Mouse (Mus musculus) liver, adult 2 months (tissue): ENCODE data around the gene Tango6. TPM values are rescaled to one million over a fixed set of nuclear protein-coding genes. Genes with fewer than 3 reads are reported as not detected.

Experiments
- DNase-seq: peaks from one replicate; pipeline ENCODE4 v3.0.0-alpha.2; 2011; ENCODE audit warnings: low read depth, low spot score; ENCODE audit errors: extremely low read depth
- H3K27ac ChIP-seq: fragments of 200-500 bp; replicated peaks from 2 replicates; pipeline ENCODE4 v1.5.1; 2012; ENCODE audit warnings: low read depth, mild to moderate bottlenecking, control low read depth, inconsistent platforms, low read length; ENCODE audit not compliant: insufficient read depth
- H3K27me3 ChIP-seq: fragments of 200-500 bp; 2 replicates; pipeline ENCODE4 v1.6.1; 2012; ENCODE audit warnings: mild to moderate bottlenecking, moderate library complexity, low read length, inconsistent platforms; ENCODE audit not compliant: control insufficient read depth, insufficient read depth
- H3K36me3 ChIP-seq: fragments of 200-500 bp; 2 replicates; pipeline ENCODE4 v1.6.1; 2012; ENCODE audit warnings: low read length, inconsistent platforms; ENCODE audit not compliant: control insufficient read depth, insufficient read depth
- H3K4me1 ChIP-seq: fragments of 200-500 bp; 2 replicates; pipeline ENCODE4 v1.6.1; 2011; ENCODE audit warnings: low read length; ENCODE audit not compliant: control insufficient read depth, insufficient read depth
- H3K4me3 ChIP-seq: fragments of 200-500 bp; 2 replicates; pipeline ENCODE4 v1.5.1; 2011; ENCODE audit warnings: low read depth, mild to moderate bottlenecking, control low read depth, low read length, moderate library complexity; ENCODE audit not compliant: insufficient read depth
- H3K79me2 ChIP-seq: fragments of 200-500 bp; 2 replicates; pipeline ENCODE4 v1.6.1; 2012; ENCODE audit warnings: inconsistent platforms, mild to moderate bottlenecking, low read length, moderate library complexity; ENCODE audit not compliant: control insufficient read depth, insufficient read depth
- H3K9ac ChIP-seq: fragments of 200-500 bp; 2 replicates; pipeline ENCODE4 v1.6.1; 2012; ENCODE audit warnings: low read depth, mild to moderate bottlenecking, control low read depth, inconsistent platforms, low read length
- CTCF ChIP-seq: fragments of 200-500 bp; IDR thresholded peaks from 2 replicates; pipeline ENCODE4 v1.5.1; 2011; ENCODE audit warnings: low read depth, low read length, control low read depth
- POLR2A ChIP-seq: fragments of 200-500 bp; IDR thresholded peaks from 2 replicates; pipeline ENCODE4 v1.6.1; 2011; ENCODE audit warnings: low read length, control low read depth; ENCODE audit not compliant: insufficient read depth; ENCODE audit errors: extremely low read depth
- WGBS: fragments of 180-500 bp; shearing (Covaris S2); methylation state at CpG from one replicate; pipeline ENCODE4 v1.1.7; 2018; 5-methylcytosine and 5-hydroxymethylcytosine counted together
- polyA plus RNA-seq: library from polyadenylated mRNA; depleted of rRNA; stranded (reverse); fragments of >200 nt; gene quantifications from 2 replicates; pipeline ENCODE4 v1.2.3, GENCODE M21; 2012
- total RNA-seq: library from RNA; depleted of rRNA; stranded (reverse); fragments of >200 nt; gene quantifications from 2 replicates; pipeline ENCODE4 v1.2.3, GENCODE M21; 2014

The Tango6 gene
- total and polyA plus RNA-seq, 2 experiments = 2.1 to 4.0 TPM

DNA sequence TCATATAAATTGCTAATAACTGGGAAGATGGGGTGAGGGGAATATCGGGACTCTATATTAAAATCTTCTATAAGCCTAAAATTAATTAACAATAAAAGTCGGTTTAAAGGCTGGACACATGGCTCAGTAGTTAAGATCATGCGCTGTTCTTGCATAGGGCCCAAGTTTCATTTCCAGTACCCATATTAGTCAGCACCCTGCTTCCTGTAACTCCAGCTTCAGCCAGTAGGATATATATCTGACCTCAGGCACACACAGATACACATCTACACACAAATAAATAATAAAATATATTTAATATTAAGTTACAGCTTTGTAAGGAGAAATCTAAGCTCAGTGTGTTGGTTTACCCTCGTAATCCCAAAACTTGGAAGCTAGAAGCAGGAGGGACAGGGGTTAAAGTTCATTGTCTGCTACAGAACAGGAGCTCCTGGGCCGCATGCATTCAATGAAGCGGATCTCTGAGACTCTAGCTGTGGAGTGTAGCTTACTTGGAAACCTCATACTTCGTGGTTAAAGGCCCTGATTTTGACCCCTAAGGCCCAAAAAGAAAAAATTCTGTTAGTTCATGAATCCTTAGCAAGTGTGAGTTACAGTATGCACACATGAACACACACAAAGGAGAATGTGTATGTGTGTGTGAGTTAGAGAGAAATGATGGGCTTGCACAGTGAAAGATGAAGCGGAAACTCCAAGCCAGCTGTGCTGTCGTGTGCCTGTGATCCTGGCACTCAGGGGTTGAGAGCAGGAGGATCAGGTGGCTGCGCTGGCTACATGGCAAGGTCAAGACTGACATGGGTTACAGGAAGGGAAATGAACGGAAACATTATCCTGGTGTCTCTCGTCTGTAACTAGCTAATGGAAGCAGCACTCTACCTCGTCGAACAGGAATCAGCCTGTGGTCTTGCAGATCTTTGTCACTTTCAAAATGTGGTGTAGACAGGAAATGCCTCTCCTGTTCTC lies 138.0 kb downstream of the Tango6 start:
- peaks cover 7% of the 10 kb centered on the region; the same call in 1 of the 2 replicates for H3K36me3 ChIP-seq
- H3K27ac ChIP-seq = no peak overlapping the region
- no peak for TF ChIP-seq CTCF
- TF ChIP-seq POLR2A = no peak
- no peak overlapping the region for H3K9ac ChIP-seq
- H3K4me3 ChIP-seq = no peak overlapping the region
- WGBS = 91% methylated on average over 14 of the region's 14 CpGs
- no peaks in the 10 kb centered on the region for H3K79me2 ChIP-seq
- no peaks in the 10 kb centered on the region for H3K27me3 ChIP-seq
- DNase-seq = peak; percentile 12
- H3K4me1 ChIP-seq = no peaks in the 10 kb centered on the region

DNA sequence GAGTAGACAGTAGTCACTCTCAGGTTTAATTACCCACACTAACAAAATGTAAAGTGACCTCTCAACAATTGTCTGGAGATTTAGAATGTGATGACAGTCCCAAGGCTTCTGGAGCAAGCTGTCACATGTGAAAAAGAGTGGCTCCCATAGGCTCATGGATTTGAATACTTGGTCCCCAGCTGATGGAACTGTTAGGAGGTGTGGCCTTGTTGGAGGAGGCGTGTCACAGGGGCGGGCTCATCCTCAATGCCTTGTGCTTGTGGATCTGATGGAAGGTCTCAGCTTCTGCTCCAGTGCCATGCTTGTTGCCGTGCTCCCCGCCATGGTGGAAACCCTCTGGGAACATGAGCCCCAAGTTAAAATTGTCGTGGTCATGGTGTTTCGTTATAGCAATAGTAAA lies 146.1 kb downstream of the Tango6 start:
- Histone ChIP-seq H3K27ac (no peak overlapping the region), H3K4me1 (no peaks in the 10 kb centered on the region), H3K36me3 (no peaks in the 10 kb centered on the region), H3K79me2 (no peaks in the 10 kb centered on the region), H3K27me3 (no peaks in the 10 kb centered on the region), H3K9ac (no peak overlapping the region), H3K4me3 (no peak overlapping the region)
- DNase-seq = no peak
- WGBS = 92% methylated on average over 6 of the region's 6 CpGs
- TF ChIP-seq POLR2A (no peak), CTCF (no peak)

DNA sequence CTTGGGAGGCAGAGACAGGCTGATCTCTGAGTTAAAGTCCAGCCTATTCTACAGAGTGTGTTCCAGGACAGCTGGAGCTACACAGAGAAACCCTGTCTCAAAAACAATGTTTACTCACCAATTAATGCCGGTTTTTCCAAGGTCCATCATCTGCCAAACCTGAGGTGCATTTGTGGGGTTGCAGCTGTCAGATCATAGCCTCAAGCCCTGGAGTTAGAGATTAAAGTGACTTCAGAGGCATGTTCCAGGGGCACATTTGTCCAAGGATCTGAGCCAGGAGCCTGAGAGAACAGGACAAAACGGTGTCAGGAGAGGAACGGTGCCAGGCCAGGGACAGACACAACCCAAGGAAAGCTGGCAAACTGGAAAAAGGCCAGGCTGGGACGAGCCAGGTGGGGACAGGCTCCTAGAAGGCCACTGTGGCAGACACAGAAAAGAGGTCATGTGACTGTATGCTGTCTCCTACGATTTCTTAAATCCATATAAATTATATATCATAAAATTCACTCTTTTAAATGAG lies 146.7 kb downstream of the Tango6 start:
- Histone ChIP-seq H3K4me3 (no peak overlapping the region), H3K4me1 (no peaks in the 10 kb centered on the region), H3K36me3 (no peaks in the 10 kb centered on the region), H3K27ac (no peak overlapping the region), H3K79me2 (no peaks in the 10 kb centered on the region), H3K9ac (no peak overlapping the region), H3K27me3 (no peaks in the 10 kb centered on the region)
- no peak for DNase-seq
- WGBS = 79% methylated on average over 5 of the region's 5 CpGs
- TF ChIP-seq CTCF (no peak), POLR2A (no peak)

DNA sequence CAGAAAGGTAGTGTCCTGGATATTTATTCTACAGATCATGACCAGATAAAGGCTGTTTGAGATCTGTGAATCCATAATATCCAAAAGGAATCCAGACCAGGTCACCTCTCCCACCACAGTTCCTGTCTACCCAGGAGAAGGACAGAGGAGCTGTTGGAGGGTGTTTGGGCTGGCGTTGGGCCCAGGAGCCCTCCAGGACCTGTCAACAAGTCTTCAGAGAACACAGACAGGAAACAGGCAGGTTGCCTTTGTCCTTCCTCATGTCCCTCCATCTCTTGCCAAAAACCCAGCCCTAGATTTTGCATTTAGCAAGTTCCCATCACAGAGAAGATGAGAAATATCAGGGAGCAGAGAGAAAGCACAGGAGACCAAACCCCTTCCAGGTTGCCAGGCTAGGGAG lies 152.0 kb downstream of the Tango6 start:
- no peak overlapping the region for H3K9ac ChIP-seq
- no peaks in the 10 kb centered on the region for H3K36me3 ChIP-seq
- no peaks in the 10 kb centered on the region; the same call in 1 of the 2 replicates for H3K4me1 ChIP-seq
- TF ChIP-seq POLR2A (no peak), CTCF (no peak)
- no peak overlapping the region for H3K4me3 ChIP-seq
- no peak for DNase-seq
- H3K27ac ChIP-seq = no peak overlapping the region
- no peaks in the 10 kb centered on the region for H3K27me3 ChIP-seq
- WGBS = 74% methylated on average over 1 of the region's 1 CpGs
- H3K79me2 ChIP-seq = no peaks in the 10 kb centered on the region

DNA sequence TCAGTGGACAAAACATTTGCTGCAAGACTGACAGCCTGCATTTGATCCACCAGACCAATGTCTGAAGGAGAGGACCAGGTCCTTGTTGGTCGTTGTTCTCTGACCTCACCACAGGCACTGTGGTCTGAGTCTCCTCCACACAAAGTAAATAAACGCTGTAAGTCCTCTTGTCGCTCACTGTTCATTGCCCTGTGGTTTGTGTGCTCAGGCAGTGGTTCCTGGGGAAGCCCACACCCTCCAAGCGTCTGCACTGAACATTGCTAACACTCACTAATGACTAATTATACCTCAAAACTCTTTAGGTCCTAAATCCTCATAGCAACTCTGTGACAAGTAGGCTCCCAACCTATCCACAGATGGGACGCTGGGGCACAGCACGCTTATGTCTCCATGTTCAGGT lies 153.7 kb downstream of the Tango6 start:
- Histone ChIP-seq H3K27ac (no peak overlapping the region), H3K27me3 (no peaks in the 10 kb centered on the region), H3K4me3 (no peak overlapping the region), H3K79me2 (no peaks in the 10 kb centered on the region), H3K9ac (no peak overlapping the region), H3K36me3 (no peaks in the 10 kb centered on the region), H3K4me1 (no peaks in the 10 kb centered on the region; the same call in 1 of the 2 replicates)
- no peak for DNase-seq
- no peak for TF ChIP-seq CTCF
- TF ChIP-seq POLR2A = no peak
- 63% methylated on average over 6 of the region's 6 CpGs for WGBS

DNA sequence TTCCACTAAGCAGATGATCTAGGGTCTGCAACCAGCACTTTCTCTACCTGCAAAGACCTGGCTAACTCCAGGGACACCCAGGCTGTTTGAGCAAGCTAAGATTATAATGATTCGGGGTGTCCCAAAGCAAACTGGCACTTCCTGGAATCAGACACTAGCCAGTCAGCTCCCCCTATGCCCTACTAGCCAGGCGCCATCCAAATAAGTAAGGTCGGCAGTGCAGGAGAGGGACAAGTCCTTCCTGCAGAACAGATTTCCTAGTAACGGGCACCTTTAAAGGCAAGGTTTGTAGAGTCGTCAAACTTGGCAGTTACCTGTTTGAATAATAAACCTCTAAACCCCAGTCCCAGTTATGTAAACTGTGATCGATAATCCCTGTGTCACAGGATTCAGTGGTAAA lies 155.9 kb downstream of the Tango6 start:
- TF ChIP-seq CTCF (no peak), POLR2A (no peak)
- WGBS = 33% methylated on average over 6 of the region's 6 CpGs
- Histone ChIP-seq H3K4me3 (no peak overlapping the region), H3K27ac (no peak overlapping the region), H3K9ac (no peak overlapping the region), H3K4me1 (no peaks in the 10 kb centered on the region; the same call in 1 of the 2 replicates), H3K79me2 (no peaks in the 10 kb centered on the region), H3K36me3 (no peaks in the 10 kb centered on the region), H3K27me3 (no peaks in the 10 kb centered on the region)
- DNase-seq = peak; percentile 83
